Mouse (Mus musculus): ENCODE measurements around the gene Men1. TPM values are rescaled to one million over a fixed set of nuclear protein-coding genes. Genes with fewer than 3 reads are reported as not detected.

Men1 gene
- polyA plus RNA-seq, 1 experiment from 2014 or later, result 103 TPM

DNA sequence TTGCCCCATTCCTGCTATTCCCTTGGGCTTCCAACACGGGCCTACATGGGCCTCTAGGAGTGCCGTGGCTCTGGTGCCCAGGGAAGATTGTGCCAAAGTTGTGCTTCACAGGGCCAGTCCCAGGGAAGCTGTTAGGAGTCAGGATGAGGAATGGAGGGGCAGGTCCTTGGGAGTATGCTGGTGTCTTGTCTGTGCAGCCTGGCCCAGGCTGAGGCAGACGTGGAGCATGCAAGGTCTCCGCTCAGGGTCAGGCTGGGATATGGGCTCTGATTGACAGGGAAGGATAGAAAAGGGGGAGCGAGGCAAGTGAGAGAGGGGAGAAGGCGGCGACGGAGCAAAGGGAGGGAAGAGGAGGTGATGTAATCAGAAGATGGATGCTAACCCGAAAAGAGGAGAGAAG, 10.0 kb upstream of the Men1 start:
- Histone ChIP-seq H3K9me3 (no peaks in the 10 kb centered on the region), H3K36me3 (peaks cover 42% of the 10 kb centered on the region), H3K27ac (no peak overlapping the region), H3K4me2 (no peak overlapping the region), H3K9ac (replicated peaks) (no peak overlapping the region), H3K4me3 (replicated peaks) (no peak overlapping the region), H3K4me1 (replicated peaks) (no peaks in the 10 kb centered on the region), H3K27me3 (no peaks in the 10 kb centered on the region)
- 77% methylated on average over 9 of the region's 9 CpGs for WGBS
- no peak for ATAC-seq (ENCODE audit: insufficient number of reproducible peaks, insufficient read depth, low FRiP score, low TSS enrichment, low read depth)

DNA sequence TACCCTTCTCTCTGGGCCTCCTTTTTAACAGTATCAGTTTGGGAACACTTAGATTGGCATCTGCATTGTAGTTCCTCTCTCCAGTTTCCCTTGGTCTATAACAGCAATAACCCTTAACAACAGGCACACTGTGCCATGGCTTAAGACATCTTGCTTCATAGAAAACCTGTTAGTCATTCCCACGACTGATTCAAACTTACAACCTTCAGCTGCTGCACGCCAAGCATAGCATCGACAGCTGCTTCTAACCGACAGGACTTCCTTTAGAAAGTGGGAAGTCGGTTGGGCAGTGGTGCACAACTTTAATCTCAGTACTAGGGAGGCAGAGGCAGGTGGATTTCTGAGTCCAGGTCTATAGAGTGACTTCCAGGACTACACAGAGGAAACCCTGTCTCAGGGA, 3.6 kb upstream of the Men1 start:
- no peak overlapping the region for H3K9ac ChIP-seq (replicated peaks)
- WGBS, result 60% methylated on average over 5 of the region's 5 CpGs

DNA sequence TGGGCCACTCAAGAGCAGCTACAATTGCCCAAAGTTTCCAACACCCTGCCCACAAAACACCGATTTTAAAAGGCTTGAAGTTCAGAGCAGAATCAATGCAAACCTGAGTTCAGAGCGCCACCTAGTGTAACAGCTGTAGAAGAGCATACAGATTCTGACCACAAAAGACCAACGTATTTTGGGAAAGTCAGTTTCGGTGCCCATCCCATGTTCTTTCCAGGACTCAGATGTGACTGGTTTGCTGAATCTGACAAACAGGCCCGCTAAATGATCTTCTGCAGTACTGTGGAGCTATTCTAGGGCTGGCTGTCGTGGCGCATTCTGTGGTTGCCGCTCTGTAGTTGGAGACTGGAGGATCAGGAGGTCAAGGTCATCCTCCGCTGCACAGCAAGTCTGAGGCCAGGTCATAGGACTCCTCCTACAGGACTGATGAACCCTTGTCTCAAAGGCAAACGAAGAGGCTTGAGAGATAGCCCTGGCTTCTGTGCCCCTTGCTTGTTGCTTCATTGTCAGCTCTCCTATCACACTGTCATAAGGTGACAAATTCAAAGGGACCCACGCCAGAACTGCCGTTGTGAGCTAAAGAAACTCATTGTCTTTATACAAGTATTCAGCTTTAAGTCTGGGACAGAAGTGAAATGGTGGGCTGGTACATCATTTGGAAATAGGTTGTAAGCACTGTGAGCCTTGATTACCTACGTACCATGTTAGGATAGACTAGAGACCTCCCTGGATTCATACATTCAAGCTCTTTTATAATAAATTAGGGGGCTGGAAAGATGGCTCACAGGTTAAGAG, 2.9 kb upstream of the Men1 start:
- peak overlapping the region; percentile 37; the same call in 1 of the 2 replicates for H3K9ac ChIP-seq (replicated peaks)
- no peaks in the 10 kb centered on the region for H3K27me3 ChIP-seq
- H3K4me1 ChIP-seq (replicated peaks), result peaks cover 23% of the 10 kb centered on the region
- H3K4me3 ChIP-seq (replicated peaks), result peak overlapping the region; percentile 9; the same call in 1 of the 2 replicates
- no peaks in the 10 kb centered on the region for H3K9me3 ChIP-seq
- no peak for ATAC-seq (ENCODE audit: insufficient number of reproducible peaks, insufficient read depth, low FRiP score, low TSS enrichment, low read depth)
- peak overlapping the region; percentile 50 for H3K4me2 ChIP-seq
- peaks cover 5% of the 10 kb centered on the region for H3K36me3 ChIP-seq
- WGBS, result 26% methylated on average over 13 of the region's 13 CpGs
- H3K27ac ChIP-seq, result 0 out of 2 replicates have a peak overlapping the region, but pooled peaks have one; percentile 29

More for the DNA sequence above, 3.6 kb upstream of the Men1 start:
- Histone ChIP-seq H3K4me3 (replicated peaks) (no peak overlapping the region), H3K4me2 (no peak overlapping the region), H3K27me3 (no peaks in the 10 kb centered on the region), H3K9me3 (no peaks in the 10 kb centered on the region), H3K36me3 (0 out of 2 replicates have a peak, but pooled peaks cover under 1% of the 10 kb centered on the region), H3K27ac (no peak overlapping the region), H3K4me1 (replicated peaks) (peaks cover 16% of the 10 kb centered on the region)
- no peak for ATAC-seq (ENCODE audit: insufficient number of reproducible peaks, insufficient read depth, low FRiP score, low TSS enrichment, low read depth)

DNA sequence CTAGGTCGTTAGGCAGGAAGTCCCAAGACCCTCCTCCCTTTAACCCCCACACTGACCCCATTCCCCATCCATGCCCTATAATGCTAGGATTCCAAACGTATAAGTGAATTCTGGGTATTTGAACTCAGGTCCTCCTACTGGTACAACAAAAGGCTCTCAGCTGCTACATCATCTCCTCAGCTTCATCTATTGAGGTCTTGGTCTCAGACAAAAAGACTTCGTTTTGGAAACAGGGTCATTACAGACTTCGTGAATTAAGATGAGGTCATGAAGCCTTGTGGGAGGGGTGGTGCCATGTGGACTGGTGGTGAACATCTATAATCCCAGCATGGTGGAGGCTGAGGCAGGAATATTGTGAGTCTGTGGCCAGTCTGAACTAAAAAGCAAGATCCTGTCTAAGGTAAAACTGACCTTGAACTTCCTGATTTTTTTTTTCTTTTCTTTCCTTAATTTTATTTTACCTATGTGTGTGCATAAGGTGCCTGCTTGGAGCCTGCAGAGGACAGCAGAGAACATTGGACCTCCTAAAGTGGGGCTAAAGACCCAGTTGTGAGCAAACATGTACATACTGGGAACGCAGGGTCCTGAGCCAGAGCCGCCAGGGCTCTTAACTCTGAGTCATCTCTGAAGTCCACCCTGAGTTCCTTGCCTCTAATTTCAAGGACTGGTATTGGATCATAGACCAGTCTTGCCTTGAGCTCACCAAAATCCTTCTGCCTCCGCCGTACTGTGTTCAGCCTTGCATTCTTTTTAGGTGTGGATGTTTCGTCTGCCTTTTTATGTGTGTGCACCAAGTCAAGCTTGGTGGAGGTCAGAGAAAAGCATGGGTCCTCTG, 801 bp upstream of the Men1 start:
- Histone ChIP-seq H3K36me3 (peaks cover 25% of the 10 kb centered on the region), H3K4me3 (replicated peaks) (peak overlapping the region; percentile 83), H3K27me3 (no peaks in the 10 kb centered on the region), H3K9me3 (no peaks in the 10 kb centered on the region), H3K27ac (peak overlapping the region; percentile 87), H3K4me2 (peak overlapping the region; percentile 94), H3K4me1 (replicated peaks) (peaks cover 27% of the 10 kb centered on the region), H3K9ac (replicated peaks) (peak overlapping the region; percentile 42)
- 69% methylated on average over 9 of the region's 9 CpGs for WGBS
- ATAC-seq (ENCODE audit: insufficient number of reproducible peaks, insufficient read depth, low FRiP score, low TSS enrichment, low read depth), result no peak

DNA sequence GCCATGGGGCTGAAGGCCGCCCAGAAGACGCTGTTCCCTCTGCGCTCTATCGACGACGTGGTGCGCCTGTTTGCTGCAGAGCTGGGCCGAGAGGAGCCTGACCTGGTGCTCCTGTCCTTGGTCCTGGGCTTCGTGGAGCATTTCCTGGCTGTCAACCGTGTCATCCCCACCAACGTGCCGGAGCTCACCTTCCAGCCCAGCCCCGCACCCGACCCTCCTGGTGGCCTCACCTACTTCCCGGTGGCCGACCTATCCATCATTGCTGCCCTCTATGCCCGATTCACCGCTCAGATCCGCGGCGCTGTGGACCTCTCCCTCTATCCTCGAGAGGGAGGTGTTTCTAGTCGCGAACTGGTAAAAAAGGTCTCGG, 664 bp downstream of the Men1 start:
- Histone ChIP-seq H3K4me2 (peak overlapping the region; percentile 94), H3K9me3 (no peaks in the 10 kb centered on the region), H3K27me3 (no peaks in the 10 kb centered on the region), H3K36me3 (peaks cover 40% of the 10 kb centered on the region), H3K9ac (replicated peaks) (peak overlapping the region; percentile 83), H3K4me1 (replicated peaks) (peaks cover 31% of the 10 kb centered on the region), H3K27ac (peak overlapping the region; percentile 87; the same call in 1 of the 2 replicates), H3K4me3 (replicated peaks) (peak overlapping the region; percentile 83)
- ATAC-seq (ENCODE audit: insufficient number of reproducible peaks, insufficient read depth, low FRiP score, low TSS enrichment, low read depth), result no peak
- WGBS, result under 1% methylated on average over 25 of the region's 25 CpGs

DNA sequence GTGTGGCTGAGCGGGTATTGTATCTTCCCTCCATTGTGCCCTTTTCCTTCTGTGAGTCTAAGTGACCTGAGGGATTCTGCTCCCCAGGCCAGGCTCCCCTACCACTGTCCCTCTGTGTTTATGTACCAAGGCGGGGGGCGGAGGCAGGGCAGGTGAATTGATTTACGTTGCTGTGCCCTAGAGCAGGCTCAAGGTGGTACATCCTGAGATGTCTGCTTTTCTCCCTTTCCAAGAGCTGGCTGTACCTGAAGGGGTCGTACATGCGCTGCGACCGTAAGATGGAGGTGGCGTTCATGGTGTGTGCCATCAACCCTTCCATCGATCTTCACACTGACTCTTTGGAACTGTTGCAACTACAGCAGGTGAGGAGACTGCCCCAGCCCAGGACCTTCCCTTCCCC, 2.1 kb downstream of the Men1 start:
- peak overlapping the region; percentile 94 for H3K4me2 ChIP-seq
- H3K27me3 ChIP-seq, result no peaks in the 10 kb centered on the region
- H3K4me1 ChIP-seq (replicated peaks), result peaks cover 40% of the 10 kb centered on the region
- H3K9me3 ChIP-seq, result no peaks in the 10 kb centered on the region
- H3K36me3 ChIP-seq, result peaks cover 41% of the 10 kb centered on the region
- no peak for ATAC-seq (ENCODE audit: insufficient number of reproducible peaks, insufficient read depth, low FRiP score, low TSS enrichment, low read depth)
- WGBS, result 93% methylated on average over 10 of the region's 10 CpGs
- H3K9ac ChIP-seq (replicated peaks), result peak overlapping the region; percentile 83; the same call in 1 of the 2 replicates
- no peak overlapping the region for H3K27ac ChIP-seq
- 0 out of 2 replicates have a peak overlapping the region, but pooled peaks have one; percentile 83 for H3K4me3 ChIP-seq (replicated peaks)

DNA sequence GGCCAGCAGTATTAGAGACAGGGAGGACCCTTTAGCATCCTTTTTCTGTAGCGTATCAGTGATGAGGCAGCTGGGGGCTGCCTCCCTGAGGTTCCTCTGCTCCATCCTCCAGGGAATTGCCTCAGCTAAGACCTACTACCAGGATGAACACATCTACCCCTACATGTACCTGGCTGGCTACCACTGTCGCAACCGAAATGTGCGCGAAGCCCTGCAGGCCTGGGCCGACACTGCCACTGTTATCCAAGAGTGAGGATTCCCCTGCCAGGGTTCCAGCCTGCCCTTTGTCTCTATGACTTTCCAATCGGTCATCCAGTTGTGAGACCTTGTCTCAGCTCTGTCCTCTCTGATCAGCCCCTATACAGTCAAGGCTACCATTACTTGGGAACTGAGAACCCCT, 3.4 kb downstream of the Men1 start:
- H3K9me3 ChIP-seq, result no peaks in the 10 kb centered on the region
- no peak for ATAC-seq (ENCODE audit: insufficient number of reproducible peaks, insufficient read depth, low FRiP score, low TSS enrichment, low read depth)
- no peaks in the 10 kb centered on the region for H3K27me3 ChIP-seq
- WGBS, result 91% methylated on average over 7 of the region's 7 CpGs
- 0 out of 2 replicates have a peak overlapping the region, but pooled peaks have one; percentile 1 for H3K9ac ChIP-seq (replicated peaks)
- H3K4me3 ChIP-seq (replicated peaks), result no peak overlapping the region
- H3K36me3 ChIP-seq, result peaks cover 47% of the 10 kb centered on the region
- no peak overlapping the region for H3K27ac ChIP-seq
- no peak overlapping the region for H3K4me2 ChIP-seq
- H3K4me1 ChIP-seq (replicated peaks), result peaks cover 42% of the 10 kb centered on the region

DNA sequence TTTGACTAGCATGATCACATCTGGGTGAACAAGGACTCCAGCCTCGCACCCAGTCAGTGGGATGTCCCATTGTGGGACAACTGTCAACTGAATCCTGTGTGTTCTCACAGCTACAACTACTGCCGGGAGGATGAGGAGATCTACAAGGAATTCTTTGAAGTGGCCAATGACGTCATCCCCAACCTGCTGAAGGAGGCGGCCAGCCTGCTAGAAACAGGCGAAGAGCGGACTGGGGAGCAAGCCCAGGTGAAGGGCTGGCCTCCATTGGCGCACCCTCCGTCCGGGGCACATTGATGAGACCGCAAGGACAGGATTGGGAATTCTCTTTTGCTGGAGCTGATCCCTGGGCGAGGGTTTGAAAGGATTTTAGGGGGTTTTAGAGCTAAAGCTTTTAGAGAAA, 3.9 kb downstream of the Men1 start:
- Histone ChIP-seq H3K4me3 (replicated peaks) (no peak overlapping the region), H3K9me3 (no peaks in the 10 kb centered on the region), H3K9ac (replicated peaks) (0 out of 2 replicates have a peak overlapping the region, but pooled peaks have one; percentile 1), H3K4me1 (replicated peaks) (peaks cover 42% of the 10 kb centered on the region), H3K27me3 (no peaks in the 10 kb centered on the region), H3K4me2 (no peak overlapping the region), H3K27ac (no peak overlapping the region), H3K36me3 (peaks cover 53% of the 10 kb centered on the region)
- no peak for ATAC-seq (ENCODE audit: insufficient number of reproducible peaks, insufficient read depth, low FRiP score, low TSS enrichment, low read depth)
- WGBS, result 92% methylated on average over 11 of the region's 11 CpGs

DNA sequence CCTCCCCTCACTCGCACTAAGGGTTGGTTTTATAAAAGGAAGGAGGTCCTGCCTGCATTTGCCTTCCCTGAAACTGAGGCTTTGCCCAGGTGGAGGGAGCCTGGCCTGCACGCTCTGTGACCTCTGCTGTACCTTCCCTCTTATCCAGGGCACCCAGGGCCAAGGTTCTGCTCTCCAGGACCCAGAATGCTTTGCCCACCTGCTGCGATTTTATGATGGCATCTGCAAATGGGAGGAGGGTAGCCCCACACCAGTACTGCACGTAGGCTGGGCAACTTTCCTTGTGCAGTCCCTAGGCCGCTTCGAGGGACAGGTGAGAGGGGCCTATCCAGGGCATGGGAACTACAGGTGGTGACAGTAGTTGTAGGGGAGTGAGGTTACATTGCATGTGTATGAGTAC, 4.4 kb downstream of the Men1 start:
- no peak overlapping the region for H3K9ac ChIP-seq (replicated peaks)
- no peak for ATAC-seq (ENCODE audit: insufficient number of reproducible peaks, insufficient read depth, low FRiP score, low TSS enrichment, low read depth)
- no peak overlapping the region for H3K4me3 ChIP-seq (replicated peaks)
- no peaks in the 10 kb centered on the region for H3K27me3 ChIP-seq
- H3K4me2 ChIP-seq, result no peak overlapping the region
- H3K4me1 ChIP-seq (replicated peaks), result peaks cover 40% of the 10 kb centered on the region
- peaks cover 57% of the 10 kb centered on the region for H3K36me3 ChIP-seq
- H3K9me3 ChIP-seq, result no peaks in the 10 kb centered on the region
- H3K27ac ChIP-seq, result no peak overlapping the region
- 93% methylated on average over 6 of the region's 6 CpGs for WGBS

DNA sequence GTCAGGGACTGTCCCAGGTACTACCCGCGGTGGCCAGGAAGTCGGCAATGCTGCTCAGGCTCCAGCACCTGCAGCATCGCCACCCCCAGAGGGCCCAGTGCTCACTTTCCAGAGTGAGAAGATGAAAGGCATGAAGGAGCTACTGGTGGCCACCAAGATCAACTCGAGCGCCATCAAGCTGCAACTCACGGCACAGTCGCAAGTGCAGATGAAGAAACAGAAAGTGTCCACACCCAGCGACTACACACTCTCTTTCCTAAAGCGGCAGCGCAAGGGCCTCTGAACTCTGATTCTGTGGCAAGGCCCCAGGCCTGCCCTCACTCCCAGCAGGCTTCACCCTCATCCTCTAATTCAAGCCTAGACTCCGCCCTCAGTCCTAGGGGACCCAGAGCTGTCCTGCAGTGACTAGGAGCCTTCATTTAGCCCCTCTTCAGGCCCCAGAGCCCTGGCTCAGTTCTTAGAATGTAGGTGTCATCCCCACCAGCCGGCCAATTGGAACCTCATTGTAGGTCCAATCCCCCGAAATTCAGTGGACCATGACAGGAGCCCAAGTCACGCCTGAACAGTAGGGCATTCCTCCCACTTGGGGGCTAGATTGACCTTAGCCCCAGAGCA, 5.2 kb downstream of the Men1 start:
- no peak overlapping the region for H3K9ac ChIP-seq (replicated peaks)
- H3K4me1 ChIP-seq (replicated peaks), result peaks cover 36% of the 10 kb centered on the region
- no peak overlapping the region for H3K4me2 ChIP-seq
- no peaks in the 10 kb centered on the region for H3K9me3 ChIP-seq
- WGBS, result 70% methylated on average over 15 of the region's 15 CpGs
- no peak for ATAC-seq (ENCODE audit: insufficient number of reproducible peaks, insufficient read depth, low FRiP score, low TSS enrichment, low read depth)
- H3K27ac ChIP-seq, result no peak overlapping the region
- H3K27me3 ChIP-seq, result no peaks in the 10 kb centered on the region
- no peak overlapping the region for H3K4me3 ChIP-seq (replicated peaks)
- H3K36me3 ChIP-seq, result peaks cover 65% of the 10 kb centered on the region
